Mouse (Mus musculus) MEL (cell line): ENCODE results near the gene Mrpl47. TPM values are rescaled to one million over a fixed set of nuclear protein-coding genes. Genes with fewer than 3 reads are reported as not detected.
A peak's percentile ranks its signal among the peaks of the same experiment; 100 is the strongest.

ENCODE experiments used
- DNase-seq: peaks from one replicate; pipeline ENCODE4 v3.0.0; 2011; ENCODE audit warnings: low read depth, low spot score
- H3K27ac ChIP-seq: 2 replicates; pipeline ENCODE4 v1.5.1; 2012; ENCODE audit warnings: low read depth, mild to moderate bottlenecking, control low read depth, low read length, moderate library complexity; ENCODE audit not compliant: control insufficient read depth
- H3K27me3 ChIP-seq, 2 experiments: fragments of 150-350 bp in 1 of 2; sonication (generic) in 1 of 2; 2 replicates each; pipeline ENCODE4 v1.6.1; 2012; ENCODE audit warnings: low read length in 2 of 2, mild to moderate bottlenecking in 2 of 2, improper control_type of control experiment in 1 of 2, moderate library complexity in 1 of 2; ENCODE audit not compliant: insufficient read depth in 2 of 2, control insufficient read depth in 1 of 2
- H3K36me3 ChIP-seq, 2 experiments: 2 replicates each; pipeline ENCODE4 v1.6.1; 2012 to 2014; ENCODE audit warnings: low read length in 2 of 2, improper control_type of control experiment in 1 of 2, inconsistent platforms in 1 of 2, mild to moderate bottlenecking in 1 of 2; ENCODE audit not compliant: insufficient read depth in 2 of 2, control insufficient read depth in 1 of 2
- H3K4me1 ChIP-seq, 2 experiments: fragments of 150-350 bp in 1 of 2; sonication (generic) in 1 of 2; 2 replicates each; pipeline ENCODE4 v1.6.1; 2012; ENCODE audit warnings: low read length in 2 of 2, improper control_type of control experiment in 1 of 2, mild to moderate bottlenecking in 1 of 2; ENCODE audit not compliant: insufficient read depth in 2 of 2, control insufficient read depth in 1 of 2
- H3K4me3 ChIP-seq, 2 experiments: fragments of 150-350 bp in 1 of 2; sonication (generic) in 1 of 2; 2 replicates each; pipeline ENCODE4 v1.5.1; 2012; ENCODE audit warnings: low read depth in 2 of 2, low read length in 2 of 2, mild to moderate bottlenecking in 2 of 2, moderate library complexity in 2 of 2, control low read depth in 1 of 2, improper control_type of control experiment in 1 of 2; ENCODE audit not compliant: control insufficient read depth in 1 of 2, insufficient read depth in 1 of 2
- H3K79me2 ChIP-seq: 2 replicates; pipeline ENCODE4 v1.6.1; 2012; ENCODE audit warnings: mild to moderate bottlenecking, low read length, moderate library complexity; ENCODE audit not compliant: control insufficient read depth, poor library complexity, insufficient read depth
- H3K9ac ChIP-seq: 2 replicates; pipeline ENCODE4 v1.6.1; 2012; ENCODE audit warnings: low read depth, mild to moderate bottlenecking, control low read depth, low read length, moderate library complexity; ENCODE audit not compliant: control insufficient read depth, poor library complexity, severe bottlenecking
- H3K9me3 ChIP-seq: fragments of 150-350 bp; sonication (generic); replicated peaks from 2 replicates; pipeline ENCODE4 v1.6.1; 2012; ENCODE audit warnings: mild to moderate bottlenecking, low read length, improper control_type of control experiment, moderate library complexity; ENCODE audit not compliant: insufficient read depth
- E2F4 ChIP-seq: IDR thresholded peaks from 2 replicates; pipeline ENCODE4 v1.6.1; 2011; ENCODE audit warnings: low read depth, low read length, improper control_type of control experiment, borderline replicate concordance
- ELF1 ChIP-seq: IDR thresholded peaks from 2 replicates; pipeline ENCODE4 v1.6.1; 2014; ENCODE audit warnings: low read depth, mild to moderate bottlenecking, inconsistent platforms, low read length, improper control_type of control experiment, moderate library complexity
- EP300 ChIP-seq, 2 experiments: IDR thresholded peaks; 2 replicates each; pipeline ENCODE4 v1.6.1; 2011; ENCODE audit warnings: improper control_type of control experiment in 2 of 2, low read length in 2 of 2, low read depth in 1 of 2, mild to moderate bottlenecking in 1 of 2
- ETS1 ChIP-seq: IDR thresholded peaks from 2 replicates; pipeline ENCODE4 v1.6.1; 2012; ENCODE audit warnings: low read depth, mild to moderate bottlenecking, inconsistent platforms, low read length, improper control_type of control experiment, moderate library complexity
- KAT2A ChIP-seq: conservative IDR thresholded peaks from 2 replicates; pipeline ENCODE4 v1.6.1; 2012; ENCODE audit warnings: low read depth, low read length, improper control_type of control experiment, inconsistent platforms
- MAFK ChIP-seq: IDR thresholded peaks from 2 replicates; pipeline ENCODE4 v1.6.1; 2011; ENCODE audit warnings: low read depth, mild to moderate bottlenecking, low read length, improper control_type of control experiment, borderline replicate concordance
- MAX ChIP-seq: IDR thresholded peaks from 2 replicates; pipeline ENCODE4 v1.6.1; 2011; ENCODE audit warnings: low read length, improper control_type of control experiment
- MAZ ChIP-seq: IDR thresholded peaks from 2 replicates; pipeline ENCODE4 v1.6.1; 2012; ENCODE audit warnings: low read depth, mild to moderate bottlenecking, inconsistent platforms, low read length, improper control_type of control experiment
- NELFE ChIP-seq: IDR thresholded peaks from 2 replicates; pipeline ENCODE4 v1.6.1; 2011; ENCODE audit warnings: low read depth, low read length, improper control_type of control experiment
- NRF1 ChIP-seq: IDR thresholded peaks from 2 replicates; pipeline ENCODE4 v1.6.1; 2014; ENCODE audit warnings: low read depth, mild to moderate bottlenecking, inconsistent platforms, low read length, improper control_type of control experiment, moderate library complexity; ENCODE audit not compliant: poor library complexity, insufficient read depth, severe bottlenecking
- RCOR1 ChIP-seq: IDR thresholded peaks from 2 replicates; pipeline ENCODE4 v1.6.1; 2012; ENCODE audit warnings: low read depth, mild to moderate bottlenecking, inconsistent platforms, low read length, improper control_type of control experiment
- SIN3A ChIP-seq: IDR thresholded peaks from 2 replicates; pipeline ENCODE4 v1.6.1; 2012; ENCODE audit warnings: low read length, improper control_type of control experiment, inconsistent platforms
- TCF12 ChIP-seq: IDR thresholded peaks from 2 replicates; pipeline ENCODE4 v1.6.1; 2014; ENCODE audit warnings: low read depth, mild to moderate bottlenecking, inconsistent platforms, low read length, improper control_type of control experiment, moderate library complexity
- USF1 ChIP-seq: IDR thresholded peaks from 2 replicates; pipeline ENCODE4 v1.6.1; 2014; ENCODE audit warnings: low read depth, mild to moderate bottlenecking, inconsistent platforms, low read length, improper control_type of control experiment, moderate library complexity
- ZMIZ1 ChIP-seq: IDR thresholded peaks from 2 replicates; pipeline ENCODE4 v1.6.1; 2012; ENCODE audit warnings: low read depth, mild to moderate bottlenecking, inconsistent platforms, low read length, improper control_type of control experiment, moderate library complexity
- ZNF384 ChIP-seq: IDR thresholded peaks from 2 replicates; pipeline ENCODE4 v1.6.1; 2012; ENCODE audit warnings: low read depth, mild to moderate bottlenecking, inconsistent platforms, low read length, improper control_type of control experiment
- polyA plus RNA-seq, 2 experiments: library from polyadenylated mRNA; stranded (reverse) in 1 of 2; unstranded in 1 of 2; fragments of >175 nt in 1 of 2; fragments of >200 nt in 1 of 2; gene quantifications; 2 replicates each; pipeline versions ENCODE4 v1.2.1 to v1.2.4; 2012; ENCODE audit warnings: low replicate concordance in 2 of 2, low read depth in 1 of 2; ENCODE audit not compliant: insufficient read length in 2 of 2, insufficient read depth in 1 of 2, missing spikeins in 1 of 2
- total RNA-seq: library from RNA; depleted of rRNA; stranded (reverse); fragments of 300-350 nt; gene quantifications from 2 replicates; pipeline ENCODE4 v1.2.3, GENCODE M21; 2012

Gene Mrpl47
- total and polyA plus RNA-seq, 3 experiments, result 70.3 to 73.1 TPM; not detected in 1

DNA sequence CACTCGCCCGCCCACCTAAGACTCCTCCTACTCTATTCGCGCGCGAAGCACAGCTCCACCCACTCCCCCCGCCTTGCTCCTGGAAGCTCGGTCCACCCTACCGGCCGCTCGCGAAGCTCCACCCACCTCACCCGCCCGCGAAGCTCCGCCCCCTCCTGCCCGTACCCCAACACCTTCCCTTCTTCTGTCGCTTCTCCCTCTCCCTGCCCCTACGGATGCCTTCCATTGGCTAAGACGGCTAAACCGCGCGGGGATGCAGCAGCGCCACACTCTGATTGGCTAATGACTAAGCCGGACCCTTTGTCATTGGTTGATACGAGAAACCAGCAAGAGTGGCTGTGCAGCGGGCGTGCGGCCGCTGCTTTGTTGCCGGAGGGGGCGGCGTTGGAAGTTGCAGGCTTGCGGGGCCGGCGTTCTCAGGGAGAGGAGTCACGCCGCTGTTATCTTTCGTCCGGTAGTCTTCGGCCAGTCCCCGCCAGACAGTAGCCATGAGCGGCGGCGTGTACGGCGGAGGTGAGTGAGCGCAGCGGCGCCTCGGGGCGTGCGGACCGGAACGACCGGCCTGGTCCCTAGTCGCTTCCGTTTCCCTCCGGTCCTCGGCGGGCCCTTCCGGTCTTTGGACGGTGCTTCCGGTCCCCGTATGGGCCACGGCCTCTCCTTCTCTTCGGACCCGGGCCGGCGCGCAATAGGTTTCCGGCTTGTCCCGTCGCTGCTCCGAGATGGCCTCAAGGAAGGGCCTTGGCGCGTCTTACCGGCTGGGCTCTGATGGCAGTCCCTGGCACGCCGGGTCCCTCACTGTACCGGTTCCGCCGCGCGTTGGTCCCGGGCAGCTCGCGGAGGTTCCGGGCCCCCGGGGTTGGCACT is 28.8 kb downstream of the Mrpl47 start (continued):
- TF ChIP-seq RCOR1, result no peak
- no peak for TF ChIP-seq NRF1
- TF ChIP-seq USF1, result no peak
- TF ChIP-seq NELFE, result peak; percentile 69
- no peak for TF ChIP-seq MAFK
- no peak for TF ChIP-seq ELF1
- TF ChIP-seq MAZ, result no peak; the same call in 1 of the 2 replicates
- TF ChIP-seq EP300 (IDR thresholded peaks at IDR 0.05; ENCODE audit: low read depth in 1 of 2, low read length in 2 of 2), result no peak
- peak; percentile 68 for TF ChIP-seq MAX
- TF ChIP-seq SIN3A, result peak; percentile 79
- TF ChIP-seq ETS1, result no peak

- no peak for DNase-seq
- Histone ChIP-seq H3K4me1 (peaks cover 13 to 14% of the 10 kb centered on the region in 2 experiments), H3K27ac (no peak overlapping the region), H3K9me3 (no peaks in the 10 kb centered on the region), H3K9ac (peak overlapping the region; percentile 51), H3K36me3 (peaks cover 11 to 20% of the 10 kb centered on the region in 2 experiments), H3K4me3 (peak overlapping the region; percentile 32 to 51; a peak in 3 of 4 replicates), H3K79me2 (peaks cover 22% of the 10 kb centered on the region), H3K27me3 (no peaks in the 10 kb centered on the region)
- TF ChIP-seq E2F4 (no peak), ZMIZ1 (no peak), KAT2A (no peak), NELFE (no peak), TCF12 (no peak), ZNF384 (peak; percentile 32; the same call in 1 of the 2 replicates)
These were observed 29.4 kb downstream of the Mrpl47 start for GRCm38 (mm10) chr3:32708052-32708367.
